Mouse (Mus musculus) liver, embryonic 12.5 days (tissue): ENCODE measurements at regions not wholly inside any gene's neighbourhood (a gene's known extent, or its start where the extent isn't known, plus 50 kb on each side); places are given as distances from the start of the nearest gene placed in this dataset.

ENCODE experiments used
- ATAC-seq: fragments of 200-750 bp; cut with Nextera tagmentation; 2 replicates; pipeline ENCODE4 v1.8.0; 2017; ENCODE audit warnings: moderate number of reproducible peaks, mild to moderate bottlenecking, moderate library complexity
- H3K27ac ChIP-seq: fragments of 300-500 bp; sonication (generic); 2 replicates; pipeline ENCODE4 v1.5.1; 2016; ENCODE audit warnings: mild to moderate bottlenecking
- H3K27me3 ChIP-seq: fragments of 300-500 bp; sonication (generic); replicated peaks from 2 replicates; pipeline ENCODE4 v1.6.1; 2016; ENCODE audit warnings: mild to moderate bottlenecking, moderate library complexity
- H3K36me3 ChIP-seq: fragments of 300-500 bp; sonication (generic); 2 replicates; pipeline ENCODE4 v1.6.1; 2016; ENCODE audit warnings: mild to moderate bottlenecking, moderate library complexity
- H3K4me1 ChIP-seq: fragments of 300-500 bp; sonication (generic); 2 replicates; pipeline ENCODE4 v1.6.1; 2016
- H3K4me2 ChIP-seq: fragments of 300-500 bp; sonication (generic); 2 replicates; pipeline ENCODE4 v1.6.1; 2016; ENCODE audit warnings: mild to moderate bottlenecking, moderate library complexity
- H3K4me3 ChIP-seq: fragments of 300-500 bp; sonication (generic); 2 replicates; pipeline ENCODE4 v1.5.1; 2016; ENCODE audit warnings: mild to moderate bottlenecking, moderate library complexity
- H3K9ac ChIP-seq: fragments of 300-500 bp; sonication (generic); 2 replicates; pipeline ENCODE4 v1.6.1; 2016; ENCODE audit warnings: mild to moderate bottlenecking, moderate library complexity
- H3K9me3 ChIP-seq: fragments of 300-500 bp; sonication (generic); replicated peaks from 2 replicates; pipeline ENCODE4 v1.6.1; 2016; ENCODE audit warnings: mild to moderate bottlenecking, moderate library complexity
- WGBS: fragments of 180-500 bp; shearing (Covaris S2); methylation state at CpG from one replicate; pipeline ENCODE4 v1.1.7; 2016; ENCODE audit not compliant: insufficient replicate concordance; 5-methylcytosine and 5-hydroxymethylcytosine counted together

DNA sequence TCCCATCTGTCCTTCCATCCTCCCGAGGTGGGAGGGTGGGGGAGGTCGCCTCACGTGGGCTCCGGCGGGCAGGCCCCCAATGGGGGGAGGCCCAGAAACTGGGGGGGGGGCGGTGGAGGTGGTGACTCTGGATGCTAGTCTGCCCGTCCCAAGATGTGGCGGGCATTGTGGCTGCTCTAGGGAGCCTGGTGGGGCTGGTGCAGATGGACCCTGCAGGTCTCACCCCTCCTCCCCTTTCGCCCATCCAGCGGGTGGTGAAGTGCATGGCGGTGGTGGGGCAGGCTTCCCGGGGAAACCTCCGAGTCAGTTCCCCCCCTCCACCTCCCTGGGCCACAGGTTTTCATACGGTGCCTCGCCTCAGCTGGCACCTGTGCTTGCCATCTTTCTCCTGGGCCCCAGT lies 88.6 kb downstream of the Inhba start:
- 0 out of 2 replicates have a peak, but pooled peaks have one; percentile 10 for ATAC-seq
- no peaks in the 10 kb centered on the region for H3K4me1 ChIP-seq

DNA sequence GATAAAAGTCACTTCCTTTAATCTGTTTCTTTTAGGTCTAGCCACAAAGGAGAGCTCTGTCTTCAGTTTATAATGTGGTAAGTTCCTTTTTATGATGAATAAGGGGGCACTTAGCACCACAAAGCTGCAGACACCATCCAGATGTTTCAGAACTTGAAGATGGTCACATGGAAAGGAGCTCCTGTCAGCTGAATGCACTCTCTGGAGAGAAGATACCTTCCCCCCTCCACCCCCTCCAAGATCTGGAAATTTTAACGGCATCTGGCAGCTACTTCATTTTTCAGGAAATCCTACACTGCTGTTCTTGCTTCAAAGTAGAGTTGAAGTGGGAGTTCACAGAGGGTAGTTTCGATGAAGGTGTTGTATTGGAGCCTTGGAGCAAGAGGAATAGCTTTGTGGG lies 103.2 kb downstream of the Inhba start:
- WGBS: 51% methylated on average over 2 of the region's 2 CpGs
- Histone ChIP-seq H3K36me3 (no peaks in the 10 kb centered on the region), H3K9ac (no peak overlapping the region), H3K4me1 (no peaks in the 10 kb centered on the region), H3K27ac (no peak overlapping the region), H3K9me3 (no peaks in the 10 kb centered on the region), H3K4me3 (no peak overlapping the region), H3K27me3 (no peaks in the 10 kb centered on the region), H3K4me2 (no peak overlapping the region)
- no peak for ATAC-seq

More for the DNA sequence above, 88.6 kb downstream of the Inhba start:
- no peak overlapping the region for H3K4me3 ChIP-seq
- peaks cover 3% of the 10 kb centered on the region; the same call in 1 of the 2 replicates for H3K36me3 ChIP-seq
- H3K9ac ChIP-seq: no peak overlapping the region
- H3K4me2 ChIP-seq: no peak overlapping the region
- WGBS: 70% methylated on average over 13 of the region's 15 CpGs
- no peak overlapping the region for H3K27ac ChIP-seq
- H3K9me3 ChIP-seq: peaks cover 27% of the 10 kb centered on the region
- H3K27me3 ChIP-seq: no peaks in the 10 kb centered on the region

DNA sequence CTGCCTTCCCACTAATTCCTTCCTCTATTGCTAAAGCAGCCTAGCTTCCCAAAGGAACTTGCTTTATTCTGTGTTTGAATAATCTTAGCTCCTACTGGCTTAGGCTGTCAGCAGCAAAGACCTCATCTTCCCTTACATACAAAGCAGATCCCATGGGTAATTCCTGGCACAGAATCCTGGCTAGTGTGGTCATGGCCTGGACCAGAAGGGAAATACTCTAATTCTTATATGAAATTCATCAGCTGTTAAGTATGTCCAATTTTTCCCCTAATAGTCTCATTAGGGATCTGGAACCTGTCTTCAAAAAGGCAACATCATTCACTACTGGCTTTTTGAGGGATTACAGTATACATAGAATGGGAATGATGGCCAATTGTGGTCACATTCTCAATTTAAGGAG lies 135.0 kb downstream of the Inhba start:
- ATAC-seq: no peak
- Histone ChIP-seq H3K36me3 (no peaks in the 10 kb centered on the region), H3K9me3 (no peaks in the 10 kb centered on the region)

DNA sequence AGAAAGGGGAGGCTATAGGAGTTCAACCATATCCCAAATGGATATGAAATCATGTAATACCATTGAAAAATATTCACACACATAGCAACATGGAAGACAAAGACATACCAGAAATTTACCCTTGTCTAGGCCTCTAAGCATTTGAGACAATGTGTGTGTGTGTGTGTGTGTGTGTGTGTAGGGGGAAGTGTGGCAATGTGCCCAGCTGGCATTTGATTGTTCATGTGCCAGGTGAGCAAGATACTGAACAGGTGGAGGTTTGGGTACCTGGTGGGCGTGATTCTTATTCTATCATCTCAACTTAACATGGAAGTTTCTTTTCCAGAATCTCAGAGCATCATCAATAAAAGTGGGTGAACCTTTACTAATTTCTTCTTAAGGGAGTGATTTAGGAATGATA lies 143.3 kb downstream of the Inhba start:
- Histone ChIP-seq H3K27ac (no peak overlapping the region), H3K27me3 (no peaks in the 10 kb centered on the region), H3K36me3 (no peaks in the 10 kb centered on the region), H3K4me3 (no peak overlapping the region), H3K4me1 (no peaks in the 10 kb centered on the region), H3K4me2 (no peak overlapping the region), H3K9ac (no peak overlapping the region), H3K9me3 (no peaks in the 10 kb centered on the region)
- ATAC-seq: no peak
- WGBS: 47% methylated on average over 1 of the region's 1 CpGs

More for the DNA sequence above, 135.0 kb downstream of the Inhba start:
- Histone ChIP-seq H3K4me1 (no peaks in the 10 kb centered on the region), H3K27ac (no peak overlapping the region), H3K9ac (no peak overlapping the region), H3K27me3 (no peaks in the 10 kb centered on the region), H3K4me2 (no peak overlapping the region), H3K4me3 (no peak overlapping the region)

DNA sequence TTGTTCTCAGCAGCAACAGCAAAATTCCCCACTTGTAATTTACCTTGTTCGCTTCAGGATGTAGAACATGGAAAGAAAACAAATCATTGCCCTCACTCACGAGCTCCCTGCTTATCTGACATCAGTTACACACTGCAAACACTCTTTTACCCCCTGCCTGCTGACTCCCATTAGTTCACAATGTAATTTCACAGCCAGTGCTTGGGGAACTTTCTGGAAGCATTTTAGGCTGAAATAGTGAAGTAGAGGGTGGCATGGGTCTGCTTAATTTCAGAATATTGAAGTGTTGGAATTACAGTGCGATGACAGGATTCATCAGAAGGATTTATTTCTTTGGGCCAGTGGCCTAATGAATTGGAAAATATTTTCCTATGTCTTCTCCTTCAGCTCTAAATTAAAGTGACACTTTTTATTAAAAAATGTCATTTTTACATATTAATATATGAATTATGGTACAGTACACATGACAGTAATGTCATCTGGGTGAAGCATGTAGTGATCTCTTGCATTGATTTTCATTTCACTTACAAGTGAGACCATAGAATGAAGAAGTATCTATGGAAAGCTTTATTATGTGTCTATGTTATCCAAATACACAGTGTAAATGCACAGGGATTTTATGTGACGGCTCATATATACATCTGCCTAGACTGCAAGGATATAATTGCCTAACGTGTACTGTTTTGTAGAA lies 153.7 kb downstream of the Inhba start:
- Histone ChIP-seq H3K4me2 (no peak overlapping the region), H3K36me3 (no peaks in the 10 kb centered on the region), H3K27me3 (no peaks in the 10 kb centered on the region), H3K4me3 (no peak overlapping the region), H3K4me1 (no peaks in the 10 kb centered on the region), H3K9me3 (no peaks in the 10 kb centered on the region), H3K27ac (no peak overlapping the region), H3K9ac (no peak overlapping the region)
- ATAC-seq: no peak
- WGBS: 59% methylated on average over 5 of the region's 5 CpGs

DNA sequence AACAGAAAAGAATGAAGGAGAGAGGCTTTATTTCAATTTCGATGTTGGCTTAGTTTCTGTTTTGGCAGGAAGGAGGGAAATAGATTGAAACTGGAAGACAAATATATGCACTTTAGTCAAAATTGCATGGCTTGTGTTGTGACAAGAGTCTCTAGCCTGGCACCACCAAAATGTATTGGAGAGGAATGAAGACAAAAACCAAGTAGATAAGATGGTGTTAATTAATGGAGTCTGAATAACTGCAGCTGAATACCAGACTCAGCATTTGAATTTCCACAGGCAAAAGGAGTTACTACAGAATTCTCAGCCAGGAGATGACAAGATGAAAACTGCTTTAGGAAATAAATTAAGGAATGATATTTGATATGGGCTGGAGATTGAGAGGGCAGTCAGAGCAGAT lies 185.0 kb downstream of the Inhba start:
- H3K9me3 ChIP-seq: no peaks in the 10 kb centered on the region
- ATAC-seq: no peak
- 60% methylated on average over 1 of the region's 1 CpGs for WGBS

DNA sequence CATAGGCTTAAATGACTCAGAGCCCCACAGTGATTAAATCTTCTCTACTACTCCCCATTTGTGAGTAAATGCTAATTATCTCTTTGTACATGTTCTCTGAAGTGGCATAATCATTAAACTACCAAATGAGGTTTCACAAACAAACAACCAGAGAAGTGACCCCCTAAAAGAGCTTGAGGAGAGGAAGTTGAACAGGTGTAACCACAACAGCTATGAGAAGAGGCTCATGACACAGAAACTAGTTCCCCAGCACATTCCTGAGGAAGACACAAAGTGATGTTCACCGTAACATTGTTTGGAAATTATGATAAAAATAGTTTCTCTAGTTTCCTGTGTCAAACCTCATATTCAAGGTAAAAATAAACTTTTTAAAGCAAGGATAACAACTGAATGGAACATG lies 188.4 kb downstream of the Inhba start:
- Histone ChIP-seq H3K9ac (no peak overlapping the region), H3K27ac (no peak overlapping the region), H3K4me1 (no peaks in the 10 kb centered on the region), H3K9me3 (no peaks in the 10 kb centered on the region), H3K4me2 (no peak overlapping the region), H3K4me3 (no peak overlapping the region), H3K27me3 (no peaks in the 10 kb centered on the region), H3K36me3 (no peaks in the 10 kb centered on the region)
- ATAC-seq: no peak
- 63% methylated on average over 1 of the region's 1 CpGs for WGBS

More for the DNA sequence above, 185.0 kb downstream of the Inhba start:
- Histone ChIP-seq H3K27me3 (no peaks in the 10 kb centered on the region), H3K36me3 (no peaks in the 10 kb centered on the region), H3K4me3 (no peak overlapping the region), H3K27ac (no peak overlapping the region), H3K9ac (no peak overlapping the region), H3K4me1 (no peaks in the 10 kb centered on the region), H3K4me2 (no peak overlapping the region)

DNA sequence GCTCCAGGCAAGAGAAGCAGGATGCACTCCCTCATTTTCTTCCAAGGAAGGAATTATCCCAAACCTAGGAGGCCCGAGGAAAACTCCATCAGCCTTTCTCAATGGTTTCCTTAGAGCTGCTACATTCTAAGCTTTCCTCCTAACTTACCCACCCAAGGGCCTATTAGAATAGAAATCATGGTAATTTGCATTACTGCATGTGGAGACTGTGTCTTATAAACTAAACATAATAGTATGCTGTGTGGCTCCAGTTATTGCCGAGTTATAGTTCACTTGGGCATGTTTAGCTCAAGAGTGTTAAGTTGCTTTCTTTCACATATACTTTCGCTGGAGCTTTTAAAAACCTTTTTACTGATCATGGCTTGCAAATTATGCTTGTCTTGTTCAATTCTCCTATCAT lies 191.5 kb downstream of the Inhba start:
- no peak overlapping the region for H3K27ac ChIP-seq
- no peak overlapping the region for H3K4me2 ChIP-seq
- no peaks in the 10 kb centered on the region for H3K36me3 ChIP-seq
- no peaks in the 10 kb centered on the region for H3K4me1 ChIP-seq
- H3K9ac ChIP-seq: no peak overlapping the region
- H3K9me3 ChIP-seq: no peaks in the 10 kb centered on the region
- no peak overlapping the region for H3K4me3 ChIP-seq
- 68% methylated on average over 3 of the region's 3 CpGs for WGBS
- H3K27me3 ChIP-seq: no peaks in the 10 kb centered on the region
- no peak for ATAC-seq

DNA sequence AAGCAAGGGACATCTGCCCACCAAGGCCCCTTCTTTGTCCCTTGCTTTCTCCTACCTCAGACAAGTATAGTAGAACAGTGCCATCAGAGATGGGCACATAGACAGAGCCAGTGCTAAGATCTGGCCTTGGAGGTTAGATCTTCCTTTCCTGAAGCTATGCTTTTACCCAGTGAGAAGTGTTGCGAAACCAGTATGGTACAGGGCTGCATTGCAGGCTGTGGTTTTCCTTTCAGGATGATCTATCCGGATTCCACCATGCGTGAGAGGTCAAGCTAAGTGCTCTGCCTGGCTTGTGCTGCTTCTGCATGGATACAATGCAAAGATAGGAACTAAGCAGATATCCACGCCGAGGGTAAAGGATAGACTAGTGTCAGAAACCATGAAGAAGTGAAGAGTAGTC lies 192.4 kb downstream of the Inhba start:
- Histone ChIP-seq H3K36me3 (no peaks in the 10 kb centered on the region), H3K4me1 (no peaks in the 10 kb centered on the region), H3K9ac (no peak overlapping the region), H3K27me3 (no peaks in the 10 kb centered on the region), H3K4me2 (no peak overlapping the region), H3K4me3 (no peak overlapping the region), H3K27ac (no peak overlapping the region), H3K9me3 (no peaks in the 10 kb centered on the region)
- no peak for ATAC-seq
- 34% methylated on average over 5 of the region's 5 CpGs for WGBS

DNA sequence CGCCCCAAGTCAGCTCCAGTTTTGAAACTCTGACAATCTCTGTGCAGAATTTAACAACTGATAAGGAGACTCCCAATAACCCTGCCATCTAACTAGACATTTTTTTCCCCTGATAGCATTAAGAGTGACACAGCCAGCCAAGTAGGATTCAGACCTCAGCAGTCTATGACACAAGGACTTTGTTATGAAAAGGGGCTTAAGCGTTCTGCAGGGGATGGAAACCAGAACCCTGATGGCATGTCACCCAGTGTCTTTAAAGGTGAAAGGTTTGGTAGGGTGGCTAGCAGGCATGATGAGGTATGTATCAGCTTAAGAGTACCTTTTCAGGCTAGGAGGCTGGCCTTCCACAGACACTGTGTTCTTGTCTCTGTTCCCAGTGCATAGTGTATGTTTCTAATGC lies 199.8 kb downstream of the Inhba start:
- no peaks in the 10 kb centered on the region for H3K36me3 ChIP-seq
- no peak overlapping the region for H3K4me3 ChIP-seq
- no peak overlapping the region for H3K27ac ChIP-seq
- H3K4me2 ChIP-seq: no peak overlapping the region
- ATAC-seq: no peak
- H3K9me3 ChIP-seq: no peaks in the 10 kb centered on the region
- H3K27me3 ChIP-seq: no peaks in the 10 kb centered on the region
- no peak overlapping the region for H3K9ac ChIP-seq
- 59% methylated on average over 2 of the region's 2 CpGs for WGBS
- no peaks in the 10 kb centered on the region for H3K4me1 ChIP-seq

DNA sequence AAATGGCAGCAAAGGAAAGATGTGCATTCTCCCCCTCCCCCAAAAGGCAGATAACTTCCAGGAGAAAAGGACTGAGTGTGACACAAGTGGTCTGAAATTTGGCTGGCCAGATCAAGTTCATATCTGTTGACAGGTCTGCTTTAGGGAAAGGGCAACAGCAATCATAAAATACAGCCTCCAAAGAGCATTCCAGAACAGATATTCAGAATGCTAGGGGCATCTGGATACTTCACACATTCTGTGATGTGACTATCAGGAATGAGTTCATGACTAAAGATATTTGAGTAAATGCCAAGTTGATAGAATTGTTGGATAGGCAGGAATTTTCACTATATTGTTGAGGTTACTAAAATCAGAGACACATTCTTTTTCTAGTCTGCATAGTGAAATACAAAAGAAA lies 208.2 kb downstream of the Inhba start:
- Histone ChIP-seq H3K4me2 (no peak overlapping the region), H3K9ac (no peak overlapping the region), H3K27me3 (no peaks in the 10 kb centered on the region), H3K4me1 (no peaks in the 10 kb centered on the region), H3K36me3 (no peaks in the 10 kb centered on the region), H3K9me3 (no peaks in the 10 kb centered on the region), H3K27ac (no peak overlapping the region), H3K4me3 (no peak overlapping the region)
- ATAC-seq: no peak

DNA sequence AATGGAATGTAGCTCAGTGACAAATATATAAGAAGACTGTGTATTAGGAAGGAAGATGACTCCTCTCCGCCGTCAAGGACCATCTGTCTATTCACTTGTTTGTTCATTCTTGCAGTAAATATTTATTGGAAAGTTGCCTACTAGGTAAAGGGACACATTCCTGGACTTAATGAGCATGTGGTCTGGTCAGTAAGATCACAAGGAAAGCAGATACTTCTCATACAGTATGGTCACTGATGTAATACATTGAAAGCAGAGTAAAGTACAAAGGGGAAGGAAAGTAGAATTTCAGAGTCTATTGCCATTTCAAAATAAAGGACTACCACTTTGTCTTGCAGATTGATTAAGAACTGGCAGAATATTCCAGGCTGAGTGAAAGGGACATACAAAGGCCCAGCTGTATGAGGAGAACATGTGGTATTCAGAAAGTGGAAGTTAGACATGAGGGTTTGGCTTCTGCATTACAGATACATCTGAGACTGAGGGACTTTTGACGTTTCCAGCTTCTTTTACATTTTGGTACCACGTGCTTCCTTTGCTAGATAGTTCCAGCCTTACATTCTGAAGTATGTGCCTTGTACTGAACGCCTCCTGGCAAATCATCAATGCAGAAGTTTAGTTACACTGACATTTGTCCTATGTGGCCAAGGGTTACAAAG lies 211.4 kb downstream of the Inhba start:
- Histone ChIP-seq H3K9me3 (no peaks in the 10 kb centered on the region), H3K27me3 (no peaks in the 10 kb centered on the region), H3K27ac (no peak overlapping the region), H3K4me1 (no peaks in the 10 kb centered on the region), H3K4me2 (no peak overlapping the region), H3K9ac (no peak overlapping the region), H3K36me3 (no peaks in the 10 kb centered on the region), H3K4me3 (no peak overlapping the region)
- WGBS: 52% methylated on average over 5 of the region's 5 CpGs
- no peak for ATAC-seq

DNA sequence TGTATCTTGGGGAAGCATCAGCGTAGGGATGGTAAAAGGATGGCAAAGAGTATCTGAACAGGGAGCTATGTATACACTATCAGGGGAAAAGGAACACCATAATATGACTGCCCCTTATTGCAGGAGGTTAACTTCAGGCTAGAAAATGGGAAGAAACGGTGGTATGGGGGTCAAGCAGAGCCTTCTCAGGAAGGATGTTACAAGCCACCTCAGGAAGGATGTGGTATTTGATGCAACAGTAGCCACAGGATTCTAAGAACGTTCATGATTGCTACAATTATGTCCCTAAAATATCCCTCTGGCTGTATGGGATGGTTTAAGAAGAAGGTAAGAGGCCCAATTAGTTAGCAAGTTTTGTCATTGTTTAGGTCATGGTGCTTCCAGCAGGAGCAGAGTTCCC lies 249.5 kb downstream of the Inhba start:
- ATAC-seq: no peak
- H3K27ac ChIP-seq: no peak overlapping the region
- H3K27me3 ChIP-seq: no peaks in the 10 kb centered on the region

More for the DNA sequence above, 249.5 kb downstream of the Inhba start:
- WGBS: 19% methylated on average over 3 of the region's 3 CpGs
- no peaks in the 10 kb centered on the region for H3K9me3 ChIP-seq
- no peak overlapping the region for H3K9ac ChIP-seq
- no peaks in the 10 kb centered on the region for H3K36me3 ChIP-seq
- H3K4me1 ChIP-seq: no peaks in the 10 kb centered on the region
- no peak overlapping the region for H3K4me2 ChIP-seq
- H3K4me3 ChIP-seq: no peak overlapping the region
